Mouse (Mus musculus): ENCODE measurements around the gene Otoa.

Otoa gene

GRCm38 (mm10) chr7:121081350-121081749, at the start of gene Otoa:
Gene Otoa (plus strand): TSS chr7:121081650.
- no peak for DNase-seq (ENCODE audit: low spot score)

DNA sequence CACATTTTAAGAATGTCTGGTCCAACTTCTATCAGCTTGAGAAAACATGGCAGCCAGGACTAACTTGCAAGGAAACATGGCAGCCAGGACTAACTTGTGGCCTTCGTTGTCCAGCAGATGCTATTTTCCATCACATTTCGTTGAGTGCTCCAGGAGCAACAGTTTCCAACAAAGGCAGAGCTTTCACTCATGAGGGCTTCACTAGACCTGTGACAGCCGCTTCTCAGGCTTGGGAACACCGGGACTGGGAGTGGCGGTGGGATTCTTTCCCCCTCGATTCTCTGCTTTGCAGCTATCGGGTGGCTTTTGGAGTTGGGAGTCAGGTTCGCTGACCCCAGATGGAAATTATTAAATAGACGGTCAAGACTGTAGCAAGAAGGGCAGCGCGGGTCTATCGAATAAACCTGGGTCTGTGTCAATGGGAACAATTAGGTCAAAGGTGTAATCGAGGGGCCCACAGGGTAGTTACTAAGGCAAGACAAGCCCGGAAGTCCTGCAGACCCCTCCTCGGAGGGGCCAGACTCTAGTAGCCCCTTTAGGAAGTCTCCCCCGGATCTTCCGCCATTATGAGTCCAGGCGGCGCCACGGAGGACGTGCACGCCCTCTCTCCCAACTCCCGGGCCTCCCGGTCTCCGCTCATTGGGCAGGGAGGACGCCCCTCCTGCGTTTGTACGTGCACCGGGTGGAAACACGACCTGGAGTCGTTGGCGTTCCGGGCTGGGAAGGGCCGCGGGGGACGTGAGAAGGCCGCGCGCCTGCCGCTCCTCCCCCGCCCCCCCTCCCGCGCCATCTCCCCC, 47.4 kb upstream of the Otoa start, which contains the start of gene Mettl9:
Mettl9 (plus strand) TSS at position 590 of the 797 bp plus-strand sequence.
- peak; percentile 98 for DNase-seq (ENCODE audit: low spot score)

DNA sequence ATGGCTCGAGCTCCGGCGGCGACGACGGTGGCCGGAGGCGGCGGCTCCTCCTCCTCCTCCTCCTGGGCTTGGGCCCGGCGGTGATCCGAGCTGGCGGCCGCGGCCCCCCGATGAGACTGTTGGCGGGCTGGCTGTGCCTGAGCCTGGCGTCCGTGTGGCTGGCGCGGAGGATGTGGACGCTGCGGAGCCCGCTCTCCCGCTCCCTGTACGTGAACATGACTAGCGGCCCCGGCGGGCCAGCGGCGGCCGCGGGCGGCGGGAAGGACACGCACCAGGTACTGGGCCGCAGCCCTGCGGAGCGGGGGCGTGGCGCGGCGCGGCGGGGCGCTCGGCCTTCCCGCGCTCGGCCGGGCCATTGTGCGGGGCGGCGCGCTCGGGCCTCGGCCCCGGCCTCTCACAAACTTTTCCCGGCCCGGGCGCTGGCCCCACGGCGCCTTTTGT, 46.7 kb upstream of the Otoa start:
- no peak for DNase-seq (ENCODE audit: low spot score)

DNA sequence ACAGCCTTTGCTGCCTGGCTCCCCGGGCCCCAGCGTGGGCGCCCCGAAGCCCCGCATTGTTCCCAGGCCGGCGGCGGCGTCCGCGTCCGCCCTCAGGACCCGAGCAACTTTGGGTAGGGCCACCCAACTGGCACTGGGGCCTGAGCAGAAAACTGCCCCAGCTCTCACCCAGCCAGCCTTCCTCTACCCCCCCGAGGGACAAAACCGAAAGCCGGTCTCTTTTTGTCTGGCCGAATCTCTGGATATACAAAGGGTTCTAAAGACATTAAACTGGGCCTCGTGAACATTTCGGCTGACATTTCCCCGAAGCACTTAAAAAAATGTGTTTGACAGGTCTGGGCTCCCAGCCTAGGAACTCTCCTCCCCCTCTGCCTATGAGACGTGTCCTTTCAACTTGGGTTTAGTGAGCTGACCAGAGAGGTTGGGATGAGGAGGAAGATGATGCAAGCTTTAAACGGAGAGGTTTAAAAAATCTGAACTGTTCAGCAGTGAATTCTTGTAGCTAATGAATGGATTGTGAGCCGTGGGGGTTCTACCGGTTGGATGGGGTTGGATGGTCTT, 46.2 kb upstream of the Otoa start:
- peak; percentile 59 for DNase-seq (ENCODE audit: low spot score)

- DNase-seq (ENCODE audit: low spot score) = no peak
Observed at GRCm38 (mm10) chr7:121040595-121040994, 40.9 kb upstream of the Otoa start.

GRCm38 (mm10) chr7:121041989-121042388, 39.5 kb upstream of the Otoa start:
- no peak for DNase-seq (ENCODE audit: low spot score)

DNA sequence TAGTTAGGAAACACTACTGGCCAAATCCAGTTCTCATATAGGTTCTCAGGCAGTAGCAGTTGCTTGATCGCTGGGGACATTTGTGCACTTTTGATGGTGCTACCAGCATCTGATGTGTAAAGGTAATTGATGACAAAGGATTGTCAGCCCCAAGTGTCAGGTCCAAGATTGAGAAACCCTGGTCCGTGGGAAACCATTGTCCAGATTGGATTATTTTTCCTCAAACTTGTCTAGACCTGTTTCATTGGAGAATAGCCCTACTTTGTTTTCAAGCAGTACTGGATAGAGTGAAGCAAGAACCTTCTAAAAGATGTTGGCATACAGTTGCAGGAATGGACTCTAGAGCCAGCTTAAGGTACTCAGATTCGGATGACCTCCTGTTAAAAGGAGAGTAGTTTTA, 38.4 kb upstream of the Otoa start:
- DNase-seq (ENCODE audit: low spot score) = no peak

DNA sequence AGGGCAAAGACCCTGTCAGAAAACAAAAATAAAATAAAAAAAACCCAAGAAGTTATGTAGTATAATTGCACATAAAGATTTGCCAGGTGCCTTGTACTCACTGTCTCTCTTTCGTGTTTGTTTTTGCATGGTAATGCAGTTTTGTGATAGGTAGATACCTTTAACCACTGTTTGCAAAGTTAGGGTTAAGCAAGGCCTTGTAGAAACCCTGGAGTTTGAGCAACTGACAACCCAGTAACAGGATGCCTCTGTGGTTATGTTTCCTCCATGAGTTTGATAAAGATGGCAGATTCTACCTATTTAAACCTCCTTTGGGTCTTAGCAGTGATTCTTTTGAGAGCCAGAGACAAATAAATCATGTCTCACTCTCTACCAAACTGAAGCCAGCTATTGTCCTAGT, 37.9 kb upstream of the Otoa start:
- DNase-seq (ENCODE audit: low spot score) = no peak

GRCm38 (mm10) chr7:121044251-121044650, 37.2 kb upstream of the Otoa start:
- no peak for DNase-seq (ENCODE audit: low spot score)

GRCm38 (mm10) chr7:121045671-121046453, 35.6 kb upstream of the Otoa start:
- no peak for DNase-seq (ENCODE audit: low spot score)

DNA sequence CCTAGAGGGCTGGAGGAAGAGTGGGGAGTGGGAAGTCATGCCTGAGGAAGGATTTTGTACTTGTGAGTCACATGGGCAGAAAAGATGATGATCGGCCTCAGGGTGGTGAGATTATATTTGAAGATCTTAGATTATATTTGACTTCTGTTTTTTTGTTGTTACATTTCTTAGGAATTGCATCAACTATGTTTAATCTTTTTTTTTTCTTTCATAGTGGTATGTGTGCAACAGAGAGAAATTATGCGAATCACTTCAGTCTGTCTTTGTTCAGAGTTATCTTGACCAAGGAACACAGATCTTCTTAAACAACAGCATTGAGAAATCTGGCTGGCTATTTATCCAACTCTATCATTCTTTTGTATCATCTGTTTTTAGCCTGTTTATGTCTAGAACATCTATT, 33.8 kb upstream of the Otoa start:
- DNase-seq (ENCODE audit: low spot score) = no peak

DNA sequence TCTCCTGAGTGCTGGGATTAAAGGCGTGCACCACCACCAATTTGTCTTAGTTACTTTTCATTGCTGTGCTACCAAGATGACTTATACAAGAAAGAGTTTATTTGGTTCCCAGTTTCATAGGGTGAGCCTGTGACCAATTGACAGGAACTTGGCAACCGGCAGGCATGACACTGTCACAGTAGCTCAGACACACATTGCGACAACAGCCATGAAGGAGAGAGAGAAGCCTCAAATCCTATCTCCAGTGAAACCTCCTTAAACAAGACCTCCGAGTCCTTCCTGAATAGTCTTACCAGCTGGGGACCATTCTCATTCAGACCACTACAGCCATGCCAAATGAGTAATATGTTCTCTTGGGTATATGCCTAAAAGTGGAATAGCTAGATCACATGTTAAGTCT, 28.4 kb upstream of the Otoa start:
- DNase-seq (ENCODE audit: low spot score) = no peak

GRCm38 (mm10) chr7:121059477-121060218, 21.8 kb upstream of the Otoa start:
- no peak for DNase-seq (ENCODE audit: low spot score)

DNA sequence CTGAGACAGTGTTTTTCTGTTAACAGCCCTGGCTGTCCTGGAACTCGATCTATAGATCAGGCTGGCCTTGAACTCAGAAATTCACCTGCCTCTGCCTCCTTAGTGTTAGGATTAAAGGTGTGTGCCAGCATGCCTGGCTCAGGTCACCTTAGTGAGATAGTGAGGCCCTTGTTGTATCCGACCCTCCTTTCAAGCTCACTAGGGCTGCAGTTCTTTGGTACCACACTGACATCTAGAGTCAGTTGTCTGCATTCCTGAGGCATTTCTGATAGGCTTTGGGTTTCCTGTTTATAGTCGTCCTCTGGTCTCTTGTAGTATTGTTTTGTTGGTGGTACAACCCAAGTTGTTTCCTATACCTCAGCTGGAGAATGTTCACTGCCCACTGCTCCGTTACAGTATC, 17.1 kb upstream of the Otoa start:
- DNase-seq (ENCODE audit: low spot score) = no peak

- no peak for DNase-seq (ENCODE audit: low spot score)
Observed at GRCm38 (mm10) chr7:121071276-121071675, 10.2 kb upstream of the Otoa start.

- no peak for DNase-seq (ENCODE audit: low spot score)
Observed at GRCm38 (mm10) chr7:121072506-121072905, 8.9 kb upstream of the Otoa start.

GRCm38 (mm10) chr7:121074281-121074680, 7.2 kb upstream of the Otoa start, which contains the start of gene Igsf6:
Gene Igsf6 (minus strand): TSS chr7:121074572.
- no peak for DNase-seq (ENCODE audit: low spot score)

DNA sequence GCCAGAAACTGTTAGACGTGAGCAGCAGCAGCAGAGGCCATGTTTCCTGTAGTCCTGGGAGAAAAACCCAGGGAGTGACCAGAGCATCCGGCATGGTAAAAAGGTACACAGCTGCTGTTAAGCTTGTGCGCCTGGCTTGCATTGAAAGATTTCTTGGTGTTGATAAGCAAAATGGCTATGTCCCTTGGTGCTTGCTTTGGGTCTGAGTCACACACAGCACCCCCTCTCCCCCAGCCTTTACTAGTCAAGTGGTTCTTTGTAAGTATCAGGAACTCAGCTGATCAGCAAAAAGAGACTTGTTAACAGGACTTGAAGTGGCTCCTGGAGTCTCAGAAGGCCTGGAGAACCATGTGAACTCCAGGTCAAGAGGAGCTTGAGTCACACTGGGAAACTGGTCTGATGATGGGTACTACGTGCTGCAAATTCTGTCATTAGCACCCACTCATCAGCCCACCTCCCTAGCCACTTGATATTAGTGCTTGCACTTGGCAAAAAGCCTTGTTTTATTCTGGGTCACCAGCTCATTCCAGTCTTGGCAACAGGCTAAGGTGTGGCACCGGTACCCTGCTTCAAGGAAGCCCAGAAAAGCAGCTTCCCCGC, 6.5 kb upstream of the Otoa start:
- no peak for DNase-seq (ENCODE audit: low spot score)

- no peak for DNase-seq (ENCODE audit: low spot score)
Observed at GRCm38 (mm10) chr7:121075416-121075815, 6.0 kb upstream of the Otoa start.

DNA sequence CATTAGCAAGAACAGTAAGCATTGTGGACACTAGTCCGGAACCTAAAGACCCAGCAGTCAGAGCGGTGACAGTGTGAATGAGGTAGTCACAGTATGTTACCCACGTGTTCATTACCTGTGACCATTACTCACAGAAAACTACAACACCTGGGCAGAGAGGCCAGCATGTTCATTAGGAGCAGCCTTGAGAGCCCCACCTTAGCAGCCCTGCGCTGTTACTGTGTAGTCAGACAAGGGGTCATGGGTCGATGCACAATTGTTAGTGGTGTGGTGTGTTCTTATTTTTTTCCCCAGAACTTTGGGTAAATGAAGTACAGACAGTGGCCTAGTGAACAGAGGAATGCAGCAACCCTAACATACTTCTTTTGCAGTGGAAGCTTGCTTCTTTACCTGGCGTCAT, 4.1 kb upstream of the Otoa start:
- DNase-seq (ENCODE audit: low spot score) = no peak

DNA sequence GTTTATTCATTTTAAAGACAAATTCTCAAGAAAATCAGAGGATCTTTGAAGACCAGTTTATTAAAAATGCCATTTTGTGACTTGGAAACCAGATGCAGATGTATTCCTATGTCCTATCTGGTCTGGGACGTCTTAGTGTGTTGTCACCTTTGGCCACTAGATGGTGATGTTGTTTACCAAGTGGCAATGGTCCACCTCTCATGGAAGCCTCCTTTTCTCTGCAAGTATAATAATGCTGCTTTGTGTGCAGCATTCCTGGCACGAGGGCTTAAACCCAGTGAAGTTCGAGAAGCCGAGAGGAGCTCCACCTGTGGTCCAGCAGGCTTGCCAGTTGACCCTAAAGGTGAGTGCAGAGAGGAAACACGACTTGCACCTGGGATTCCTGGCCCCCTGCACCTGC, 3.6 kb upstream of the Otoa start:
- DNase-seq (ENCODE audit: low spot score) = peak; percentile 39

GRCm38 (mm10) chr7:121081816-121082215, 366 bp downstream of the Otoa start:
- no peak for DNase-seq (ENCODE audit: low spot score)
